Mouse (Mus musculus) liver, adult 2 months (tissue): Measurements from ENCODE around the gene Serpinb13.

Experiments
- CTCF ChIP-seq: fragments of 200-500 bp; IDR thresholded peaks from 2 replicates; pipeline ENCODE4 v1.5.1; 2011; ENCODE audit warnings: low read depth, low read length, control low read depth
- POLR2A ChIP-seq: fragments of 200-500 bp; IDR thresholded peaks from 2 replicates; pipeline ENCODE4 v1.6.1; 2011; ENCODE audit warnings: low read length, control low read depth; ENCODE audit not compliant: insufficient read depth; ENCODE audit errors: extremely low read depth

- no peak for TF ChIP-seq POLR2A
- TF ChIP-seq CTCF = no peak
Measured at GRCm38 (mm10) chr1:107006316-107006715, 25.5 kb downstream of the Serpinb13 start.
